Mouse (Mus musculus): ENCODE results near the gene Qars.
A peak's percentile ranks its signal among the peaks of the same experiment; 100 is the strongest.

Qars gene

GRCm38 (mm10) chr9:108540846-108541245 is 33.3 kb downstream of the Qars start:
- DNase-seq (ENCODE audit: low spot score), result no peak

DNA sequence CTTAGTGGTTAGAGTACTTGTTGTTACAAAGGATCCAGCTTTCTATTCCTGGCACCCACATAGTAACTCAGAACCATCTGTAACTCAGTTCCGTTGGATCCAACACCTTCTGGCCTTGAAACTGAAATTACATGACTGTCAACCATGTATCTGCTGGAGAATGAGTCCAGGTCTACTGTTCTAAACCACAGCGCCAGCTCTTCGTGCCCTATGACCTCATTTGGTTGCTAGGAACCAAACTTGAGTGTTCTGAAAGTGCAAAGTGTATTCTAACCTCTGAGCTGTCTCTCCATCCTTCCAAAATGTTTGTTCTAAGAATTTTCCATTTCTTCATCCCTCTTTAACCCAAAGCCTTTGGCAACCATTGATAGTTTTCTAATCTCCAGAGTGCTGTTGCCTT is 38.5 kb downstream of the Qars start:
- no peak for DNase-seq (ENCODE audit: low spot score)

DNA sequence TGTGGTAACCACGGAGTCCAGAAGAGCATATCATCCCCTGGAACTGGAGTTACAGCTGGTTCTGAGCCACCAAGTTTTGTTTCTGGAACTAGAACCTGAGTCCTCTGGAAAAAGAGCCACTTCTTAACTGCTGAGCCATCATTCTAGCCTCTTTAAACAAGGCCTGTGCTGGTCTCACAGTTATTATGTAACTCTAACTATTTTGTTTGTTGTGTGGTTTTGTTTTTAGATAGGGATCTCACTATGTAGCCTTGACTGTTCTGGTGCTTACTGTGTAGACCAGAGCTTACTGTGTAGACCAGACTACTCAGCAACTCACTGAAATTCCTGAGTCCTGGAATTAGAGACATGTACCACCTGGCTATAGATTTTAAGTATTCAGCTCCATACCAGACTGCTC is 39.4 kb downstream of the Qars start:
- no peak for DNase-seq (ENCODE audit: low spot score)

GRCm38 (mm10) chr9:108559169-108559568 is 51.7 kb downstream of the Qars start:
- no peak for DNase-seq (ENCODE audit: low spot score)

GRCm38 (mm10) chr9:108560227-108560841 is 52.8 kb downstream of the Qars start, which contains the start of gene Impdh2:
Impdh2 (plus strand) TSS chr9:108560286.
- peak; percentile 99 for DNase-seq (ENCODE audit: low spot score)

GRCm38 (mm10) chr9:108563671-108564070 is 56.2 kb downstream of the Qars start:
- no peak for DNase-seq (ENCODE audit: low spot score)

DNA sequence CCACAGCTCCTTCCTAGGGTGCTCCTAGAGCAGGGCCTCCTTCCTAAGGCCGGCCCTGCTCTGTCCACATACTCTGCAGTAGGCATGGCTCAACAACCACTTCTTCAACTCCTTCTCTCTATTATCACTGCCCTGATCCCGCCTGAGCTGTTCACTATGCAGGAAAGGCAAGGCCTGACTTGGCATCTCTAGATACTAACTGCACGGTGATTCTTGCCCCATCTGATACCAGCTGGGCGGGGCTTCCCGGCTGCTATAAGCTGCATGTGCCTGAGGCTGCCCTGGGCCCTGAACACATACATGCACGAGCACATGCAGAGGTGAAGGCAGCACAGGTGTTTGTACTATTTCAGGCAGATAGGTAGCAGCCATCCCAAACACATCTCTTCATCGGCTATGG is 56.6 kb downstream of the Qars start:
- no peak for DNase-seq (ENCODE audit: low spot score)

Data from embryo, embryonic 10.5 days (tissue).